Mouse (Mus musculus): ENCODE measurements around the gene Sync.

The Sync gene

GRCm38 (mm10) chr4:129303816-129304215 lies 16.4 kb downstream of the Sync start:
- DNase-seq (ENCODE audit: low read depth, low spot score): no peak

GRCm38 (mm10) chr4:129304306-129304705 lies 16.9 kb downstream of the Sync start:
- DNase-seq (ENCODE audit: low read depth, low spot score): no peak

GRCm38 (mm10) chr4:129307936-129308335 lies 20.5 kb downstream of the Sync start:
- no peak for DNase-seq (ENCODE audit: low read depth, low spot score)

GRCm38 (mm10) chr4:129313886-129314285 lies 26.5 kb downstream of the Sync start:
- DNase-seq (ENCODE audit: low read depth, low spot score): no peak

- DNase-seq (ENCODE audit: low read depth, low spot score): no peak
Observed at GRCm38 (mm10) chr4:129320876-129321275, 33.5 kb downstream of the Sync start.

- DNase-seq (ENCODE audit: low read depth, low spot score): no peak
Observed at GRCm38 (mm10) chr4:129322042-129322441, 34.6 kb downstream of the Sync start.

- no peak for DNase-seq (ENCODE audit: low read depth, low spot score)
Observed at GRCm38 (mm10) chr4:129323491-129323890, 36.1 kb downstream of the Sync start.

- no peak for DNase-seq (ENCODE audit: low read depth, low spot score)
Observed at GRCm38 (mm10) chr4:129324756-129325155, 37.3 kb downstream of the Sync start.

- DNase-seq (ENCODE audit: low read depth, low spot score): no peak
Observed at GRCm38 (mm10) chr4:129326191-129326590, 38.8 kb downstream of the Sync start.

GRCm38 (mm10) chr4:129332846-129333245 lies 45.4 kb downstream of the Sync start:
- no peak for DNase-seq (ENCODE audit: low read depth, low spot score)

- DNase-seq (ENCODE audit: low read depth, low spot score): peak; percentile 3
Observed at GRCm38 (mm10) chr4:129334677-129335215, 47.3 kb downstream of the Sync start.

- peak; percentile 98 for DNase-seq (ENCODE audit: low read depth, low spot score)
Observed at GRCm38 (mm10) chr4:129335216-129336074, 48.0 kb downstream of the Sync start, which contains the start of the genes Rbbp4 and Zbtb8os. Rbbp4 (minus strand) TSS chr4:129335370. Zbtb8os (plus strand) TSS chr4:129335695.

GRCm38 (mm10) chr4:129336291-129336690 lies 48.9 kb downstream of the Sync start:
- peak; percentile 16 for DNase-seq (ENCODE audit: low read depth, low spot score)

GRCm38 (mm10) chr4:129339743-129340142 lies 52.3 kb downstream of the Sync start:
- DNase-seq (ENCODE audit: low read depth, low spot score): no peak

GRCm38 (mm10) chr4:129341888-129342287 lies 54.5 kb downstream of the Sync start:
- no peak for DNase-seq (ENCODE audit: low read depth, low spot score)

- DNase-seq (ENCODE audit: low read depth, low spot score): no peak
Observed at GRCm38 (mm10) chr4:129342705-129343104, 55.3 kb downstream of the Sync start.

GRCm38 (mm10) chr4:129346481-129347154 lies 59.2 kb downstream of the Sync start:
- no peak for DNase-seq (ENCODE audit: low read depth, low spot score)

GRCm38 (mm10) chr4:129350644-129351043 lies 63.2 kb downstream of the Sync start:
- peak; percentile 84 for DNase-seq (ENCODE audit: low read depth, low spot score)

- DNase-seq (ENCODE audit: low read depth, low spot score): no peak
Observed at GRCm38 (mm10) chr4:129351111-129351510, 63.7 kb downstream of the Sync start.

GRCm38 (mm10) chr4:129353176-129353575 lies 65.8 kb downstream of the Sync start:
- DNase-seq (ENCODE audit: low read depth, low spot score): no peak

GRCm38 (mm10) chr4:129354236-129354635 lies 66.8 kb downstream of the Sync start:
- DNase-seq (ENCODE audit: low read depth, low spot score): no peak

GRCm38 (mm10) chr4:129357613-129358163 lies 70.3 kb downstream of the Sync start:
- no peak for DNase-seq (ENCODE audit: low read depth, low spot score)
